Mouse (Mus musculus) lung, postnatal 4 days (tissue): ENCODE data around the gene Srrt.

Experiments
- DNase-seq, 2 experiments: peaks; one replicate each; pipeline ENCODE4 v3.0.0; 2021

Srrt gene

DNA sequence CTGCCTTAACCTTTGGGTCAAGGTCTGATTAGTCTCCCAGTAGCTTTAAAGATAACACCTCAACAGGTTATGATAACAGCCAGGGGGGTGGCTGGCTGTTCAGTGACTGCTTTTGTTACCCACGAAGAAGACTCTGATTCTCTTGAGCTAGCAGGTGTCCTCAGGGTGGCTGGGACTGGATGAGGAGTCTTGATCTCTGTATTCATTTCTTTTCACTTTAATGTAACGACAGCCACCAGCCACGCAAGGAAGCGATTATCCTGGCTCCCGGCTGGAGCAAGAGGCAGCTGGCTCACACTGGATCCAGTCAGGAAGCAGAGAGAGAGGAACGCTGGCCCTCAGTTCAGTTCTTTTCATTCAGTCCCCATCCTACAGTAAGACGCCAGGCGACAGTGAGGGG, 29.7 kb upstream of the Srrt start:
- DNase-seq = no peak

DNA sequence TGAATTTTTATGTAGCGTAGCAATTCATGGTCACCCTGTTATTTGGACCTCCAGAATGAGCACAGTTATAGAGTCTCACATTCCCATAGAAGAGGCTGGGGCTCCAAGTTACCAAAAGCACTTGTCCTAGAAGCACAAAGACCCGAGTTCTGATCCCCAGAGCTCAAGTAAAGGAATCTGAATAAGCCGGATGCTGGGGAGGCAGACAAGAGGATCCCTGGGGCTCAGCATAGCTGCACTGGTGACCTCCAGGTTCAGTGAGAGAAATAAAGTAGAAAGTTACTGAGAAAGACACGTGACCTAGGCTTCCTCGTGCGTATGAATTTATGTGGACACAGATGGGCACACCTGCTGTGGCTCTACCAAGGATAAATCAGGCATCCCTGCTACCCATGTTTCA, 27.6 kb upstream of the Srrt start:
- DNase-seq = no peak

DNA sequence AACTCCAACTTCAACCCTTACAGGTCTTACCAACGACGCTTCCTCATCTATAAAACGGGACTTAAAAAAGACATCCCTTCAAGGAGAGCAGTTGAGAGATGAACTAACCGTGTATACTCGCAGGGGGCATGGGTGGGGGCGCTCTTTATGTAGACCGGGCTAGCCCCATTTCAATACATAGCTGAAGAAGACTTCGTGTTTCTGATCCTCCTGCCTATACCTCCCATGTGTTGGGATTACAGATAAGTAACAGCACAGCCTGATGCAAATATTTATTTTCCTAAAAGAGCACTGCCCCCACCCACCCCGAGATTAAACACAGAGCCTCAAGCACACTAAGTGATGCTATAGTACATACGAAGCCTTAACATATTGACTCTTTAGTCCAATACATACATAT, 26.8 kb upstream of the Srrt start:
- no peak for DNase-seq

DNA sequence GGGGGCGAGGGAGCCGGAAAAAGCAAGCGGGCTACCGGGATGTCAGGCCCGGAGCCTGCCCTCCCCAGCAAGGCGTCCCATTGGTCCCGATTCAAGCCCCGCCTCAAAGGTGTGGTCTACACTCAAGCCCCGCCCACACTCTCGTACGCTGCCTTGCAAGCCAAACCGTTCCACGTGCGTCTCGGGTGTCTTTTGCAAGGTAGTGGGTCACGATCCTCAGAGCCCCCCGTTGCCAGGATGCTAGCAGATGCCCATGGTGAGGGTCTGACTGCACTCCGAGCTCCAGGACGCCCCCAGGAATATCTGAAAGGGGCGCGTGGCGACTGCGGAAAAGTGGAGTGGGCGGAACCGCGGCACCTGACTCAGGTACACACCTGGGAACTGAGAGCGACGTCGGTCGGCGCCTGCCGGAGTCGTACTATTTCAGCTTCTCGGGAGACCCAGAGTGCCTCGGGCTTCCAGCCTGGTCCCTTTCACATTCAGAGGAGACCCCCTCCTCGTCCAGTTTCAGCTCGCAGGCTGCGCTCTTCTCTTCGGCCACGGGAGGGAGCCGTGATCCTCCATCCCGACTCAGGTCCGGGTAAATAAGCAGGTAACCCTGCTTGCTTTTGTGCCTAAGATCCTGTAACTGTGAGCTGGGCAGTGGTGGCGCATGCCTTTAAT, 26.2 kb upstream of the Srrt start, which contains the start of gene Slc12a9:
Gene Slc12a9 (minus strand): TSS at position 86 of the 663 bp plus-strand sequence.
- DNase-seq = peak; percentile 94 to 97

DNA sequence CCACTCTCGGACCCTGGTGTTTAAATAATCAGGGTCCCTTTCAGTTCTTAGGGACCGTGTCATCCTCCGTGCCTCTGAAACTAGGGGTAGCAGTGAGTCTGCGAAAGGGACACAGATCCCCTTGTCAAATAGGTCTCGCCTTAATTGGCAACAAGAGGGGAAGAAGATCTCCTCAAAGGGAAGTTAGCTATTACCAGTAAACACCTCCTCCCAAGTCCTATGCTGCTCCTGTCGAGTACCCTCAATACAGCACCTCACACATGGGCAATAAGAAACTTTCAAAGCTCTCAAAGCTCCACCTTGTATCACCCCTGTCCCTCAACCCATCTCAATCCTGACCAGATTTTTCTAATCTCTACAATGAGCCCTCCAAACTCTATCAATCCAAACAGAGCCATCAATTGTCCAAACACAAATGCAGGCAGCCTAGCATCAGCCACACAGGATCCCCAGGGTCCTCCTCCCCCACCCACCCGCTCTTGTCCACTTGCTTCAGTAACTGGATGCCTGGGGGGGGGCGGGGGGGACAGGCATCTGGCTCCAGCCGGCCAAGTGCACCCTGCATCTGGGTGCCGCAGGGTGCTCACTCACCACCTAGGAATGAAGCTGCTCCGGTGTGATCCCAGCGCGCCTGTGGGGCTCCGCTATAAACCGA, 25.5 kb upstream of the Srrt start:
- DNase-seq = no peak

DNA sequence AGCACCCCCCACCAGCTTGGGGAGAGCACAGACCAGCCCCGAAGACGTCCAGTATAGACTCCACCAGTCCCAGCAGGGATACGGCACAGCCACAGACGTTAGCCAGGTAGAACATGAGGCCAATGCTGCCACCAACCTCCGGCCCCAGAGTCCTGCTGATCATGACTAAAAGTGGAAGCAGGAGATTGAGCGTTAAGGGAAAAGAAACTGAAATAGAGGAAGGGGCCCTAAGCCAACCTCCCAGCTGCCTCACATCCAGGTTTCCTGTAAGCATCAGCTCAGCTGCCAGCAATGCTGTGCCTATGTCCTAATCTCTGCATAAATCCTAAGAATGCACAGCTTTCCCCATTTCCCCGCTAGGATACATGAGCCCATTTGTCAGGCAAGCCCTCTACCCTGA, 23.4 kb upstream of the Srrt start:
- no peak for DNase-seq

DNA sequence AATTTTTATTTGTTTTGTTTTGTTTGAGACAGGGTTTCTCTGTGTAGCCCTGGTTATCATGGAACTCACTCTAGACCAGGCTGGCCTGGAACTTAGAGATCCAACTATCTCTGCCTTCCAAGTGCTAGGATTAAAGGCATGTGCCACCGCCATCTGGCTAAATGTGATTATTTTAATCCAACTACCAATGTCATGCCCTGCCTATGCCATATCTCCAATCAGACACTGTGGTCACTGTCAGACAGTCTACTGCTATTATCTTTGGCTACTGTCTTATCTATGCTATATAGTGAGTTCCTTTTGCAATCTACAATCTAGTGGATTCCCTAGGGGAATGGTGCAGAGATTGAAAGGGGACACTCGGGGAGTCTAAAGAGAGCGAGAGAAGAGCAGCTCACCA, 13.5 kb upstream of the Srrt start:
- DNase-seq = no peak

DNA sequence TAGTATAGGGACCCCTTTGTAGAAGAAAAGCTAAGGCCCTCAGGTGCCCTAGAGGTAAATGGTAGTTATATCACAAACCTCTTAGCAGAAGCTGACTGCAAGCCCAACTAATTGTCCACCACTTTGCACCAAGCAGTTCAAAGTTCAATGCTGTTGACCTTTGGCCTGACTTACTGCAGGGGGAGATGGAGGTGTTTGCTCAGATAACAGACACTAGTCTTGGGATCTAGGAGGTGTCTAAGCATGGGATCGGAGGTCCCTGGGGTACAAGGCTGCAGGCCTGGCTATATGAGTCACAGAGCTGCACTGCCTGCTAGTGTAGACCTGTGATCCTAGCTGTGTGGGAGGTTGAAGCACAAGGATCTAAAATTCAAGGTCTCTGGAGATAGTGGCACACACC, 11.1 kb upstream of the Srrt start:
- no peak for DNase-seq

DNA sequence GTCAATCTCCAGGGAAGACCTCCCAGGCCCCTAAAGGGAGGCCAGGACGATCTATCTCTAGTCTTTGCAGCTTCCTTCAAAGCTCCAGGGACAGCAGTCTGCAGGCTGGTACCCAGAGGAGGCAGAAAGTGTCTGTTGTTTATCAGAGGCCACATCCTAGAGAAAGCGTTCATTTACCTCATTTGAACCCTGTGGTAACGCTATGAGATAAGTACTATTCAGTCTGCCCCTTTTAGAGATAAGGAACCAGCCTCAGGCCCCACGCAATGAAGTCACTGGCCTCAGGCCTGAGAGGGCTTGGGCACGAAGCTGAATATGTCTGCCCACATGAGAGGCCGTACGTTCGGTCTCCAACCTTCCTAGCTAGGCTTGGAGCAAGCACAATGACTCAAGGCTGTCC, 9.9 kb upstream of the Srrt start:
- no peak for DNase-seq

DNA sequence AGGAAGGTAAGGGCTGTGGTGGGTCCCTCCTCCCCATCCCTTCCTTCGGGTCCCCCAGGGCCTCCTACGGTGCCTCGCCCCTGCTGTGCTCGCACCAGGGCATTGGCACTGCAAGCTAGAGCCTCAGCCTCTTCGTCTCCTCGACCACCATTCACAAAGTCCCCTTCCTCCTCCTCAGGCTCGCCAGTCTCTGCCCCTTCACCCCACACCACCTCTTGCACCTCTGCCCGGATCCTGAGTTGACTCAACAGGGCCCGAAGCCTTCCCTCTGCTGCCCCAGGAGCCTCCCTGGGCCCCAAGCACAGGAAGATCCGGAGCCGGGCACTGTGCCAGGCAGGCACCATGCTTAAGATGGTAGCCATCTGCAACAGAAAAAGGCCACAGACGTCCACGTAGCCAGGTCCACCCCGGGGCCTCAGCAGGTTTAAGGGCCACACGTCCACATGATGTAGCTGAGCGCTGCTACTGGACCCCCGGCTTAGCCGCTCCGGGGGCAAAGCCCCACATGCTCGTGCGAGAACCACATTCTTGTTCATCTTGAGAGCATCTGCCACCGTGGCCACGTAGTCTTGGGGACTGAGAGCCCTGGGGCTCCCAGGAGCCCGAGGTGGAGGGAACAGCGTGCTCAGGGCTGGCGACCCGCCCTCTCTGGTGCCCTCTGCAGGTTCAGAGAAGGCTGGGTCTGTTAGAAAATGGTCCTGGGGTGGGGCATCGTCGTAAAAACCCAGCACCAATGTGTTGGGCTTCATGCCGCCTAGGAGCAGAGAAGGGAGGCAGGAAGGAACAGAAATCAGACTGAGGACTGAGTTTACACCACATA, 7.8 kb upstream of the Srrt start:
- DNase-seq = peak; percentile 55 to 69

DNA sequence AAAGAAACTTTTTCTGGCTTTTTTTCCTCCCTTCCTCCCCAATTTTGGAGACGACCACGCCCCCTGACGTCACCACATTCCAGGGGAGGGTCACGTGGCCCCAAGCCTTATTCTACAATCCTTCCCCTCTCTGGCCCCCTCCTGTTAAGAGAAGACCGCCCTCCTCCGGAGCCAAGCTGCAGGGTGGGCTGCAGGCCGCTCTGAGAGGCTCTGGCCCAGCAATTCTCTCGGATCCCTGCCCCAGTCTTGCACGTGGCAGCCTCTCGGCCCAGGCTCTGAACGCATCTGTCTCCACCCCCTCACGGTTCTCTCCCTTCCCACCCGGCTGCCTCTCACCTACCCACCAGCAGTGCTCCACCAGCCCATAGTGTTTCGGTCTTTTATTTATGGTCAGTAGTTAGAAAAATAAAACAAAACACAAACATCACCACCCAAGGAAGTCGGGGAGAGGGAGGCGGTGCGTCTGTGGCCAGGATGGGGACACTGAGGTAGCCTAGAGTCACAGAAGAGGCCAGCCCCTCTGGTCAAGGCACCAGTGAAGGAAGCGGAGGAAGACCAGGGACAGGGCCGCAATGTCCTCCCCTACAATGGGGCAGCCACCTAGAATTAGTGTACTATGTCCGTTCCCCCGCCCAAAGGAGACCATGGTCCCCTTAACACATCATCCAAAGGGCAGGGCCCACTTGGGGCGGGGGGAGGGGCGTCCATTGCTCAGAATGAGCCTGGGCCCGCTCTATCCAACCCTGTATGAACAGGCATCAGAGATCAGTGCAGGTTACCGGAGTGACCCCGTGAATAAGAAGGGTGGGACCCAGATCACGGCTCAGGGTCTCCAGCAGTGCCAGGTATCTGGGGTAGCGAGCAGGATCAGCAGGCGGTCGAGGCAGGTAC, 7.0 kb upstream of the Srrt start, which contains the start of gene Trip6:
Gene Trip6 (minus strand): TSS at position 212 of the 891 bp plus-strand sequence.
- peak; percentile 92 to 93 for DNase-seq

DNA sequence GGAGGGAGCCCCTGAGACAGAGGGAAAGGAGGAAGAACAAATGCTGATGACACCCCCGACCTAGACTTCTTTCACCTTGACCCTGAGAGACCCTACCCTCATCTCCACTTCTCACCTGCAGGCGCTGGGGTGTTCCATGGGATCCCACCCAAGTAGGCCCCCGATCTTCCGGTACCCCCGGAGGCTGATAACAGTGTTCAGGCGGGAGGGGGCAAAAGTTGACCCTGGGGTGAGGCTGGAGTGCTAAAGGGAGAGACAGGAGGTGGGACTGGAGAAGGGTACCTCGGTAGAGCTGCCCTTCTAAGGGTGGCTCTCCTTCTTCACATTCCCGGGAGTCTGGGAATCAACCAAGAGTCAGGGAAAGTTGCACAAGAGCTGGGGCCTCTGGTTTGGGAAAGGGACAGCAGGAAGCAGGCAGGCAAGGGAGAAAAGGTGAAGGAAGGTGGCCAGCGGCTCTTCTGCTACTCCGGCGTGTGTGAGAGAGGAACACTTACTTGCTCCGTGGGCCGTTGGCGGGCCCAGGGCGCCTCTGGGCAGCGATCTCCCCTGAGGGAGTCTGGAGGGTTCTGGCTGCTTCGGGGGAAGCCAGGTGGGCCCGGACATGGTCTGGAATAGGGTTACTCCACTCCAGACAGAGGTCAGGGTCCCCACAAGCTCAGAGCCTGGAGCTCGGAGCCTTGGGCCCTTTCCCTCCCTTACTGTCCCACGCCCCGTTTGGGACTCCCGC, 6.2 kb upstream of the Srrt start:
- no peak for DNase-seq

DNA sequence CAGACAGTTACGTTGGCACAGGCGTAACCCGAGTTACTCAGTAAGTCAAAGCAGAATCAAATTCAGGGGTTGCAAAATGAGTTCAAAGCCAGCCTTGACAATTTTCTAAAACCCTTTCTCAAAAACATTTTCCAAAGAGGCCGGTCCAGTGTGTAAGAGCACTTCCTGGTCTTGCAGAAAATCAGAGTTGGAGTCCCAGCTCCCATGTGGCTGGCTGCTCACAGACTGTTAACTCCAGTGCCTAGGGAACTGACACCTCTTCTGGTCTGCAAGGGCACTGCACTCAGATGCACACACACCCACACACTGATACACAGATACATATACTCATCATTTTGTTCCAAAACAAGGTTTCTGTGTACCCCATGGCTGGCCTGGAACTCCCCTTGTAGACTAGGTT, 882 bp upstream of the Srrt start:
- no peak for DNase-seq

DNA sequence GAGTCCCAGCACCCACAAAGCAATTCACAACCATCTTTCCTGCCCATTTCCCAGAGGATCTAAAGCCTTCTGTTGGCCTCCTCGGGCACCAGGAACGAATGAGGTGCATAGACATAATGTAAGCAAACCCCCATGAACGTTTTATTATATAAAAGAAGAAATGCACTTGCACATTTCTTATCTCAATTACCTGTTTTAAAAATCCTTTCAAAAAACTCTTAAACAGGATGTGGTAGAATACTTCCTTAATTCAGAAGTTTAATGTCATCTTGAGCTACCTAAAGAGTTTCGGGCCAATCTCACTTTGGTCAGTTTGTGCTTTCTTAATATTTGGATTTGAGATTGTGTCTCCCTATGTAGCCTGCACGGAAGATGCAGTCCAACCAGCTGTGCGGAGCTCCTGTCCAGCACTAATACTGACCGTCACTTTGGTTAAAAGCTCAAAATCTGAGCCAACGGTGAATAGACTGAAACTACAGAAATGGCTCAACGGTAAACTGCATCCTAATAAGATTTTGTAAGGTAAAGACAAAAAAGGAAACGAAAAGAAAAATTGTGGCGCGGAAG, 952 bp downstream of the Srrt start:
- no peak for DNase-seq

DNA sequence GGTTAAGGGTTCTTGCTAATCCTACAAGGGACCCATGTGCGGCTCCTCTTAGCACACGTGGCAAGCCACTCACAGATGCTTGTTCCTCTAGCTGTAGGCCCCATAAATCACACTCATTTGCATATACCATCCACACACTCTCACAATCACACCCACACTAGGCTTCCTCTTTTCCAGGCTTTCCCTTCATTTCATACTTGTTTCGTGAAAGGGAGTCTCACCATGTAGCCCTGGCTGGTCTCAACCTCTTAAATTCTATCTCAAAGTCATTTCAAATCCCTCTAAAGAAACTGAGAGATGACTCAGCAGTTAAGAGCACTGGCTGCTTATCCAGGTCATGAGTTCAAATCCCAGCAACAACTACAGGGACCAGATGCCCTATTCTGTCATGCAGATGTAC, 1.7 kb downstream of the Srrt start:
- DNase-seq = no peak

DNA sequence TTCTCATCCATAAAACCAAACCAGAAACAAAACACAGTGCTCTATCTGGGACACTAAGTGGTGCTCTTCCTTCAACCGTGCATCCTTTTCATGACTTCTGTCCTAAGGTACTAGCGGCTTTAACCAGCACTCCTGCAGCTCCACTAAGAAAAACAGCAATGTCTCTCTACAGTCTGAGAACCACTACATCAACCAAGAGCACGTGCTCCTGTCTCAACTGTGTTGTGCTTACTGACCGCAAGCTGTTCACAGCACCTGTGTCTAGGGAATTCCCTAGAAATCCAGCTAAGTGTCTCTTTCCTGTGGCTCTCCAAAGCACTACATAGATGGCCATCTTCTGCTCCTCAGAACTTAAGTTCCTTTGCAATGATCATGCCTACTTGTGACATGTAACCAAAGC, 2.7 kb downstream of the Srrt start:
- no peak for DNase-seq

DNA sequence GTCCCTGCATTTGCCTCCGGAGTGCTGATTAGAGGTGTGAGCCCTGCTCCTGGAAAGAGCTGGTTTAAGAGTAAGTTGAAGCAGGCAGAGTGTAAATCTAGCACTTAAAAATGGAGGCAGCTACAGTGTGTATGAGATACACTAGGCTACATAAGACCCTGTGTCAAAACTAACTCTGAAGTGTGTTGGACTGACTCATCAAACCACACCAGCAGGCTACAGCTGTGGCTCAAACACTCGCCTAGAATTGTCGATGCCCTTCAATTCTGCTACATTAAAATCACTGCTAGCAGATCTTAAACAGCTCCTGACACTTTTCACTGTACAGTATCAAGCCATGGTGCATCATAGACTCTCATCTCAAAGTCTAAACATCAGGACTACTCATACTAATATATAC, 3.3 kb downstream of the Srrt start:
- no peak for DNase-seq

DNA sequence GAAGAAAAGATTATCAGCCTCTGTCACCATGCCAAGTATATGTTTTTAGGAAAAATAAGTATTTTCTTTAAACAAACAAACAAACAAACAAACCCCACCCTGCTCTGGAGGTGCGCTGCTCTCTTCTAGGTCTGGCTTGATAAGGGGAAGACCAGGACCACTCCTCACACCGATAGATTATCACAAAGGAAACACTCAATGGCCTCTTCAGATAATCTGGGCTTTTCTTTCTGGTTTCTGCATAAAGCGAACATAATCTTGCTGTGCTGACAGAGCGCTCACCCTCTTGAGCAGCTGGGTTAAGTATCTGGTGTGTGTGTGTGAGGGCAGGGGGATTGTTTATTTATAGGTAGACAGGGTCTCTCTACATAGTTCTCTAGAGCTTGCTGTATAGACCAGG, 3.9 kb downstream of the Srrt start:
- DNase-seq = no peak

DNA sequence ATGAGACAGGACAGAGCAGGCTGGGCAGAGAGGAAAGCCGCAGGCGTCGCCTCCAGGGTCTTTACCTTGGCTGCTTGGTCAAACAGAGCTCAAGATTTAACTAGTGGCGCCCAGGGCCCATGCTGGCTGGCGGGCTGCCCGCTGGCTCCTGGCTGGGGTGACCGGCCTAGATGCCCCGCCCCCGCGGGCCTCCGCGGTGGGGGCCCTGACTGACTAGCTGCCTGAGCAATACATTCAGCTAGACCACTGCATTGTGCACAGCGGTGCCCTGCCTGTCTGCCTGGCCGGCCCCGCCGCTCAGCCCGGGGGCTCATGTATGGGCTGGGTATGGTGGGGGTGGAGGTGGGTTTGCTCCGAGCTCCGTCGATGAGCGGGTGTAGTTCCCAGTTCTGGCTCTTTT, 6.2 kb downstream of the Srrt start:
- peak in 1 of 2 experiments; percentile 56 for DNase-seq

DNA sequence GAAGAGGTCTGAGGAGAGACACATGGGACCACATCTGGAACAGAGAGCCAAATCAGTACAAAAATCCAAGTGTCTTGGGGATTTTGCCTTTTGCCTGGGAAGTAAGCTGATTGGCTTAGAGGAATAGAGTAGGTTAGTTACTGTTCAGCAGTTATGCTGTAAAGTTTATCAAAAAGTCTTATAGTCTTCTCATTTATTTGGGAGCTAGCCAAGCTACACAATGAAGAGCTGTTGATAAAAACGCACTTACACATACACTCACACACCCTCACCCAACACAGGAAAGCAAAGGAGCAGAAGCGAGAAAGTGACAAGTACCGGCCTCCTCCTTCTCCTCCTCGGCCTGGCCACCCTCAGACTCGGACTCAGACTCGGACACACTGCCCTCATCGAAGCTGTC, 8.2 kb downstream of the Srrt start:
- DNase-seq = no peak

DNA sequence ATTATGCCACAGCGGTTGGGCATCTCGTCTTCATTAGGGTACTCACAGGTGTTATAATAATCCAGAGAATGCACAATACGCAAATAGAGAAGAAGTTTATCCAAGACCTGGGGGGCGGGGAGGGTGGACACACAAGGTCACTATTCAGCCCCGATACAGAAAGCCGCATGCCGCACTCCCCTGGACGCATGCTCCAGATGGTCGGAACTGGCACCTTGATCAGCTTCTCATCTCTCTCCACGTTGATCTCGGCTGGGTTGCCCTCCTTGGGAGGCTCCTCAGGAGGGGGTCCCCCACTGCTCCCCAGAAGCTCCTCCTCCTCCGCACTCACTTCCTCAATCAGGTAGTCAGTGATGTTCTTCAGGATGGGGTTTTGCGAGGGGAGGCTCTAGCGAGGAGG, 10.3 kb downstream of the Srrt start:
- DNase-seq = no peak

DNA sequence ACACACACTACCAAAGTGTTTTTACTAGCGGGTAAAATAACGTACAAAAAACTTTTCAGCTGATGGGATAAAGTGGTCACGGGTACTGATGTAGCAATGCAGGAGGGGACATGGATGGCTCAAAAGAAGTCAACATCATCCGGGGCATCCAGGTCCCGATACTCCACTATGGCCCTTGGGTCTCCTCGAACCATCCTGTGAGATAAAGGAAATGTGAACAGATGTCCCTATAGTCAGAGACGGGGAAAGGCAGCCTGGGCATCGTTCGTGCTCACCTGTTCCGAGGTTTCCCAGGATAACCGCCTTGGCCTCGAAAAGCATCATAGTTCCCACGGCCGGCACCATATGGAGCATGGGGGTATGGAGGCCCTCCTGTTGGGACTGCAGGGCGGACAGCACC, 11.8 kb downstream of the Srrt start:
- no peak for DNase-seq
